Mouse (Mus musculus) lung, adult 2 months (tissue): Measurements from ENCODE around the gene Il18.
"Not testable (repeated sequence)": the region's sequence is repeated elsewhere in the genome, so short reads cannot be mapped to it uniquely, and the experiment has no call there.

ENCODE experiments used
- CTCF ChIP-seq: fragments of 200-500 bp; IDR thresholded peaks from 2 replicates; pipeline ENCODE4 v1.5.1; 2011; ENCODE audit warnings: mild to moderate bottlenecking, low read length, control low read depth; ENCODE audit not compliant: insufficient read depth
- POLR2A ChIP-seq: fragments of 200-500 bp; IDR thresholded peaks from 2 replicates; pipeline ENCODE4 v1.6.1; 2011; ENCODE audit warnings: low read depth, mild to moderate bottlenecking, control low read depth, low read length, borderline replicate concordance; ENCODE audit errors: extremely low read depth

DNA sequence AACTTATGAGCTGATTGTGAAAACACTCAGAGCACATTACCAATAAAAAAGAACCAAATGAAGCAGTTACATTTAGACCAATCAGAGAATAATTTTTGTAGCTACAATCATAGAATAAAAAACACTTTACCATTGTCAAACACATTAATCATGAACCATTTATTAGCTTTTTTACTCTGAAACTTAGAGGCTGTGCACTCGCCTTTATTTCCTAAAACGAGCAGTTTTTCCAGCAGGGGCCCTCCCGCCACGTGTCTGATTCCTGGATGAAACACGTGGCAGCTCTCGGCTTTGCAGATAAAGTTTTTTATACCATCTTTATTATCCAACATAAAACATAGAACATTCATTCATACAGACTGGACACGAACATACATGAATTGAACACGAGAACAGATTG is 76.3 kb downstream of the Il18 start:
- TF ChIP-seq CTCF, POLR2A: not testable (repeated sequence)
